Mouse (Mus musculus) small intestine, adult 2 months (tissue): ENCODE results near the gene Cdh6.

ENCODE experiments used
- CTCF ChIP-seq: fragments of 200-500 bp; IDR thresholded peaks from 2 replicates; pipeline ENCODE4 v1.5.1; 2012; ENCODE audit warnings: low read depth, mild to moderate bottlenecking, control low read depth, inconsistent platforms, low read length, moderate library complexity, mixed read lengths; ENCODE audit not compliant: insufficient replicate concordance, insufficient read length; ENCODE audit errors: extremely low read depth
- POLR2A ChIP-seq: fragments of 200-500 bp; IDR thresholded peaks from 2 replicates; pipeline ENCODE4 v1.6.1; 2012; ENCODE audit warnings: low read depth, mild to moderate bottlenecking, control low read depth, inconsistent platforms, low read length, moderate library complexity

- TF ChIP-seq CTCF (no peak), POLR2A (no peak)
These were observed 554 bp upstream of the Cdh6 start for GRCm38 (mm10) chr15:13173840-13174617.
